Mouse (Mus musculus) lung, adult 2 months (tissue): ENCODE measurements around the gene Tas2r119. TPM values are rescaled to one million over a fixed set of nuclear protein-coding genes. Genes with fewer than 3 reads are reported as not detected.

Experiments used
- DNase-seq: peaks from one replicate; pipeline ENCODE4 v3.0.0; 2022
- H3K4me1 ChIP-seq: fragments of 200-500 bp; 2 replicates; pipeline ENCODE4 v1.6.1; 2011; ENCODE audit warnings: low read length; ENCODE audit not compliant: control insufficient read depth, insufficient read depth
- H3K4me3 ChIP-seq: fragments of 200-500 bp; replicated peaks from 2 replicates; pipeline ENCODE3; 2011; ENCODE audit warnings: low read depth, mild to moderate bottlenecking, control low read depth, low read length; ENCODE audit errors: extremely low read depth
- CTCF ChIP-seq: fragments of 200-500 bp; IDR thresholded peaks from 2 replicates; pipeline ENCODE4 v1.5.1; 2011; ENCODE audit warnings: mild to moderate bottlenecking, low read length, control low read depth; ENCODE audit not compliant: insufficient read depth
- POLR2A ChIP-seq: fragments of 200-500 bp; IDR thresholded peaks from 2 replicates; pipeline ENCODE4 v1.6.1; 2011; ENCODE audit warnings: low read depth, mild to moderate bottlenecking, control low read depth, low read length, borderline replicate concordance; ENCODE audit errors: extremely low read depth
- WGBS: fragments of 180-500 bp; shearing (Covaris S2); methylation state at CpG from one replicate; pipeline ENCODE4 v1.1.7; 2018; 5-methylcytosine and 5-hydroxymethylcytosine counted together
- polyA plus RNA-seq: library from polyadenylated mRNA; depleted of rRNA; stranded (reverse); fragments of >200 nt; gene quantifications from 2 replicates; pipeline ENCODE4 v1.2.3, GENCODE M21; 2012; rRNA removed

The Tas2r119 gene
- polyA plus RNA-seq, result not detected in 2 replicates

- DNase-seq, result no peak
- TF ChIP-seq POLR2A (no peak), CTCF (no peak)
- H3K4me1 ChIP-seq, result no peaks in the 10 kb centered on the region
- 78% methylated on average over 4 of the region's 4 CpGs for WGBS
- no peak within 1 kb of the TSS for H3K4me3 ChIP-seq
These were observed at the start of gene Tas2r119 for GRCm38 (mm10) chr15:32176989-32177388. TSS of gene Tas2r119 (plus strand) at chr15:32177289.

GRCm38 (mm10) chr15:32132315-32132714 is 44.8 kb upstream of the Tas2r119 start:
- Histone ChIP-seq H3K4me3 (no peak overlapping the region), H3K4me1 (no peaks in the 10 kb centered on the region)
- whole genome bisulfite sequencing, result 70% methylated on average over 7 of the region's 7 CpGs
- no peak for DNase-seq
- TF ChIP-seq CTCF (no peak), POLR2A (no peak)

GRCm38 (mm10) chr15:32141657-32142056 is 35.4 kb upstream of the Tas2r119 start:
- TF ChIP-seq CTCF (no peak), POLR2A (no peak)
- no peak overlapping the region for H3K4me3 ChIP-seq
- no peaks in the 10 kb centered on the region for H3K4me1 ChIP-seq
- no peak for DNase-seq

GRCm38 (mm10) chr15:32144269-32144668 is 32.8 kb upstream of the Tas2r119 start:
- H3K4me3 ChIP-seq, result no peak overlapping the region
- TF ChIP-seq POLR2A, result no peak
- no peak for TF ChIP-seq CTCF
- no peak for DNase-seq
- WGBS, result 37% methylated on average over 3 of the region's 3 CpGs
- no peaks in the 10 kb centered on the region for H3K4me1 ChIP-seq

- TF ChIP-seq CTCF (no peak), POLR2A (no peak)
- Histone ChIP-seq H3K4me3 (no peak overlapping the region), H3K4me1 (no peaks in the 10 kb centered on the region)
- WGBS, result 86% methylated on average over 2 of the region's 2 CpGs
- DNase-seq, result no peak
These were observed 23.7 kb upstream of the Tas2r119 start for GRCm38 (mm10) chr15:32153404-32153803.

GRCm38 (mm10) chr15:32153857-32154449 is 23.1 kb upstream of the Tas2r119 start:
- H3K4me1 ChIP-seq, result no peaks in the 10 kb centered on the region
- DNase-seq, result no peak
- 67% methylated on average over 11 of the region's 11 CpGs for WGBS
- H3K4me3 ChIP-seq, result no peak overlapping the region
- TF ChIP-seq POLR2A (no peak), CTCF (no peak)

GRCm38 (mm10) chr15:32156126-32156525 is 21.0 kb upstream of the Tas2r119 start:
- Histone ChIP-seq H3K4me1 (no peaks in the 10 kb centered on the region), H3K4me3 (no peak overlapping the region)
- DNase-seq, result no peak
- no peak for TF ChIP-seq CTCF
- TF ChIP-seq POLR2A, result no peak
- WGBS, result 85% methylated on average over 5 of the region's 5 CpGs

- DNase-seq, result no peak
- Histone ChIP-seq H3K4me3 (no peak overlapping the region), H3K4me1 (no peaks in the 10 kb centered on the region)
- TF ChIP-seq CTCF, result no peak
- TF ChIP-seq POLR2A, result no peak
These were observed 16.8 kb upstream of the Tas2r119 start for GRCm38 (mm10) chr15:32160281-32160680.

GRCm38 (mm10) chr15:32171764-32172163 is 5.3 kb upstream of the Tas2r119 start:
- WGBS, result 68% methylated on average over 6 of the region's 6 CpGs
- Histone ChIP-seq H3K4me3 (no peak overlapping the region), H3K4me1 (no peaks in the 10 kb centered on the region)
- TF ChIP-seq CTCF, result no peak
- no peak for TF ChIP-seq POLR2A
- DNase-seq, result no peak

GRCm38 (mm10) chr15:32172175-32172987 is 4.7 kb upstream of the Tas2r119 start:
- WGBS, result 74% methylated on average over 9 of the region's 9 CpGs

More at GRCm38 (mm10) chr15:32172175-32172987, 4.7 kb upstream of the Tas2r119 start:
- no peak overlapping the region for H3K4me3 ChIP-seq
- DNase-seq, result no peak
- TF ChIP-seq POLR2A (no peak), CTCF (no peak)
- H3K4me1 ChIP-seq, result no peaks in the 10 kb centered on the region
